Mouse (Mus musculus) Muller cell, postnatal 12 days (primary cell): ENCODE measurements around the gene Rnf135.
"Not testable (repeated sequence)": the region's sequence is repeated elsewhere in the genome, so short reads cannot be mapped to it uniquely, and the experiment has no call there.

Experiments
- DNase-seq: peaks from one replicate; pipeline ENCODE4 v3.0.0-alpha.2; 2015; ENCODE audit errors: inconsistent ontology term

Gene Rnf135

DNA sequence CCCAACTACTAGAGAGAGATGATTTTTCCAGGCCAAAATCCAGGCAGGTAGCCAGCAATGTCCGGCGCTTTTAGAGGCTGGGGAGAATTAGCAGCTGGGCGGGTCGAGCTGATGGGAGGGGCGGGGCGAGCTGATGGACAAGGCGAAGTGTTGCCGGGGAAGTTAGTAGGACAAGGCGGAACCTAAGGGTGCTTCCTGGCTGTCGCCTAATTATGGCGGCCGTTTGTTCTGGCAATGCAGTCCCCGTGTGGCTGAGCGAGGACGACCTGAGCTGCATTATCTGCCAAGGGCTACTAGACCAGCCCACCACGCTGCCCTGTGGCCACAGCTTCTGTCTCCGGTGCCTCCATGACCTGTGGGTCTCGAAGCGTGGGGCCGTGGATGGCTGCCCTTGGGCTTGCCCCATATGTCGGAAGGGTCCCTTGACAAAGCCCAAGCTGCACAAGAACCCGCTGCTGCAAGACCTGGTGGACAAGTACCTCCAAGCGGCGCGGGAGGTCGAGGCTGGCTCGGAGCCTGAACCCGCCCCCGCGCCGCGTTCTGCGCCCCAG is at the start of gene Rnf135:
Gene Rnf135 (plus strand): TSS at position 147 of the 551 bp plus-strand sequence.
- peak; percentile 95 for DNase-seq

DNA sequence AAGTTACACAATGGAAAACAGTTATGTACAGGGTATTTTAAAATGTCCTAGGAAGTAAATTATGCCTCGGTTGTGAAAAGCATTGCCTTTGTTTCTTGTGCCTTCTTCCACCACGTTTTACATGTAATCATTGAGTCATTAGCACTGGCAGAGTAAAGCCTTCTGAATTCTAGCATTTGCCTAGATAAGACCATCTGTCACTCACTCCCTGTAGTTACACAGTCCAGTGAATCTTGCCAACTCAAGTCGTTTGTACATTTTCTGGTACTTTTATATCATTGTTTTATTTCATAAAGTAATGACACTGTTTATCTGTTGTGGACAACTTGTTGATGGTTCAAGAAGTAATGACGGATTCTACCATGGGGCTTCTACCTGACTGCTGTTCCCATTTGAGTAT is 48.9 kb upstream of the Rnf135 start:
- DNase-seq, result no peak

DNA sequence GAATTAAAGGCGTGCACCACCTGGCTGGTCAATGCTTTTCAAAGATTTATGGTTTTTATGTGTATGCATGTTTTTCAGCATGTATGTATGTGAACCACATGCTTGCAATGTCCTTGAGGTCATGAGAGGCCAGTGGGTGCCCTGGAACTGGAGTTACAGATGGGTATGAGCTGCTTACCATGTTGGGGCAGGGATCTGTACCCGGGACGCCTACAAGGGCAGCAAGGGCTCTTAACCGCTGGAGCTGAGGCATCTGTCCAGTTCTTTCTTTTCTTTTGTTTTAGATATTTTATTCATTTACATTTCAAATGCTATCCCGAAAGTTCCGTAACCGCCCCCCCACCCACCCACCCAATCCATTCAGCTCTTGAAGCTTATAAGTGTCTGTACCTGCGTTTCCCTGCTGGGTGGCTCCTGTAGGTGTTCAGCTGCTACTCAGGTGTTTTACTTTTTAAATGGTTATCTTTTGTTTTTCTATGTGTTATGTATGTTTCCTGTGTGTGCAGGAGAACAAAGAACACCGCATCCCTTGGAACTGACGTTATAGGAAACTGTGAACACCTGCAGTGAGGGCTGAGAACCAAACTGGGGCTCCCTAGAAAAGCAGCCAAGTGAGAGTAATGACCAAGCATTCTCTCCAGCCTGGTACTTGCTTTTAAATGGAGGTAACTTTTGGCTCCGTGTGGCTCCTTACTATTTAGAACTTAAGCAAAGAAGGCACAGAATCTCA is 47.5 kb upstream of the Rnf135 start:
- DNase-seq, result no peak

DNA sequence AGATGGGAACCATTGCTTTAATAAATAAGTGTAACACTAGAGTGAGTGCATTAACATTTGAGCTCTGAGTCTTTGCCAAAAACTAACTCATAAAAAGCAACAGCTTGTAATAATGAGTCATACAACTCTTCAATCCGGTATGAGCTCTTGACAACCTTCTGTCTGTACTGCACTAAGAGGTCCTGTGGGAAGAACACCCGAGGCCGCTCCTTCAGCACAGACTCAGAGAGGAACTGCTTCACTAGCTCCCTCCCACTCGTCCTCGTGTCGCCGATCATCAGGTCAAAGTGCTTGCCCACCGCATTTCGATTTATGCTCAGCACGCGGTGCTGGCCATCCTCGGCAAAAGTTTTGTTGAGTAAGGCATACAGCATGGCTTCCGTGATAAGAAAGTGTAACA is 46.9 kb upstream of the Rnf135 start:
- DNase-seq, result no peak

DNA sequence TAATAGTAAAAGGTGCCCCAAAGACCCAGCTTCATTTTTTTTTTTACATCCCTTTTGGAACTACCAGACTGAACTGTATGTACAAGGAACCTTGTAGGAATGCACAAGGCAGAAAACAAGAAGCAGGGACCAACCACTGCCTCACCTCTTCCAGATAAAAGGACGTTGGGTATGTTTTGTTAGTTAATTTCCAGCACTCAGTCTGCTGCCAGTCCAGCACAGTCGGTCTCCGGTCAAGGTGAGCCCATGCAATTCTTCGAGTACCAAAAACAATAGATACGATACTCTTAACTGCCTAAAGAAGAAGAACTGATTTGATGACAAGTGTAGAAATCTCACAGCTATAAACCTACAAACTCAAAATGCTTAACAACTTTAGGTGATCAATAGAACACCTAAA is 45.9 kb upstream of the Rnf135 start:
- no peak for DNase-seq

DNA sequence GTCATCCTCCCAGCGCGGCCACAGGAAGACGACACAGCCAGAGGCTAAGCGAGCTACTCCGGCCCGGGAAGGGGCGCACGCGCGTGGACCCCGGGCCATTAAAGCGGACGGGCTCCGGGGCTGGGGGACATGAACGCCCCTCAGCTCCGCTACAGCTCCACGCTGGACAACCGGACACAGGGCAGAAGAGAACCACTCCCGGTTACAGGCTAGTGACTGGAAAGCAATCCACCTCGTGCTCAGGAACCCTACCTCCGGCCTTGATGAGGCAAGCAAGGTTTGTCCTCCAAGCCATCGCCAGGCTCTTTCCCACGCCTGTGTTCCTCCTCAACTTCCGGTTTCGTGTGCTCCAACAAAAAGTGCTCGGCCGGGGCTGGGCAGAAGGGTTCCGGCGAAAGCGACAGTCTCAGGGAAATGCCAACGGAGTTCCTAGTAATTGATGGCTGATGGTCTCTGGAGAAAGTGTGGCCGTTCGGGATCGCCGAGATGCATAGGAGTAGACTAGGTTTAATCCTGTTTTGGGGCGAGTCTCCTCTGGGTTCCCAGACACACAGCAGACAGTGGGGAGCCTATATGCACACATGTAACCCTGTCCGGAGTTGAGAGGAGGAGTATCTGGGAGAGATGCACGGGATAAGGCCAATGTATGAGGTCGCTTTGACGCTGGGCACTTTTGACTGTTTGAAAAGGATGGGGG is 41.7 kb upstream of the Rnf135 start, which contains the start of gene Tefm:
Gene Tefm (minus strand): TSS at position 351 of the 697 bp plus-strand sequence.
- DNase-seq, result peak; percentile 94

DNA sequence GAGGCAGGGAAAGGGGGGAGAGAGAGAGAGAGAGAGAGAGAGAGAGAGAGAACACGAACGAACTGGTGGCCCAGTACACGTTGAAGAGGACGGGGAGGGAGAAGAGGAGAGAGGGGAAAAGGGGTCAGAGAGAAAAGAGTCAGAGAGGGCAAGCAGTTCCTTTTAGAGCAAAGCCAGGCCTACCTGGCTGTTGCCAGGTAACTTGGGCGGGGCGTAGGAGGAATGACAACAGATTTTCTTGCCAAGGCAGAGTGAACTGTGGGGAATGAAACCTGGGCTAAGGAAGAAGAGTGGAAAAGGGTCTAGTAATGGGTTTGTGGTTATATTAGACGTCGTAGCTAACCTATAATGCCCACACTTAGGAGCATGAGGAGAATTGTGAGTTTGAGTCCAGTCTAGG is 40.8 kb upstream of the Rnf135 start:
- no peak for DNase-seq

DNA sequence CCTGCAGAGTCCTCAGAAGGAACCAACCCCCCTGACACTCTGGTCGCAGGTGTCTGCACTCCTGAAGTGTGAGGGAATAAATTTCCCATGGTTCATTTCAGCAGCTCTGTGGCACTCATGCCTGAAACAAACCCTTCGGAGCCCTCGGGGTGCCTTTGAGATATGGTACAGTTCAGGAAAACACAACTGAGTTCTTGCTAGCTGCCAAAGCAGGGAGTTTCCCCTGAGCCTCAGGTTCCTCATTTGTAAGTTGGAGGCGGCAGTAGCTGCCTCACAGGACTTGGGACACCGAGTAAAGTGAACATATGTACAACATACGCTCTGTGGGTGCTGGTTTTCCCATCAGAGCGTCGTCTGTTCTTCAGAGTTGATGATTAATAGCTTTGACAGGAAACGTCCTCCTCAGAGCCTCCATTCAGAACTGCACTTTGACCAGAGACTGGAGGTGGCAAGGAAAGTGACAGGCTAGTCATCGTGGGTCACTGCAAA is 37.8 kb upstream of the Rnf135 start:
- no peak for DNase-seq

DNA sequence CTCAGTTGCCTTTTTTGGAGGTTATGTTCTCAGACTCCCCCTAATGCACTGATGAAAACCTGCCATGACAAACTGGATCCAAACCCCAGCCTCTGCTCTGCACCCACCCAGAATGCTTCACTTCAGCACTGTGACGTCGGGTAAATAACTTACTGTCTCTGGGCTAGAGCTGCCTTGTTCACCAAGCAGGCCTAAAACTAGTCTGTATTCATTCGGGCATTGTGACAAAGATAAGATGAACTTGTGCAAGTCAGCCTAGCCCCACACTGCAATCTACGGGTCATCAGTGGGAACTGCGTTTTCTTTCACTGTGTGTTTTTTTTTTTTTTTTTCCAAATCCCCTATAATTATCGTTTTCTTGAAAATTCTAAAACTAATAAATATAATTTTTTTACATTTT is 35.9 kb upstream of the Rnf135 start:
- no peak for DNase-seq

DNA sequence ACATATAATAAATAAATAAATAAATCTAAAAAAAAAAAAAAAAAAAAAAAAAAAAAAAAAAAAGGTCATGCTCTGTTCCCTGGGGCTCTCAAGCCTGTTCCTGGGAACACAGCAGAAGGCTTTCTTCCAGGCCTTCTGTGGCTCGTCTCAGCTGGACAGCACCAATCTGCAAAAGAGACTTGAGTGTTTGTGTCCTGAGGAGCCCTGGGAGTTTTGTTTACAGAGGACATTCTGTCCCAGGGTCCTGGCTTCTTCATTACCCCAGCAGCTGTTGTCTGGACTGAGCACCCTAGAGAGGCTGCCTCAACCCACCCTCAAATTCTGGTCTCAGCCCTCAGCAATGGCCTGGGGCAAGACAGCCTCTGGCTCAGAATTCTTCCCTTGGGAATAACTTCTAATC is 35.3 kb upstream of the Rnf135 start:
- no peak for DNase-seq

DNA sequence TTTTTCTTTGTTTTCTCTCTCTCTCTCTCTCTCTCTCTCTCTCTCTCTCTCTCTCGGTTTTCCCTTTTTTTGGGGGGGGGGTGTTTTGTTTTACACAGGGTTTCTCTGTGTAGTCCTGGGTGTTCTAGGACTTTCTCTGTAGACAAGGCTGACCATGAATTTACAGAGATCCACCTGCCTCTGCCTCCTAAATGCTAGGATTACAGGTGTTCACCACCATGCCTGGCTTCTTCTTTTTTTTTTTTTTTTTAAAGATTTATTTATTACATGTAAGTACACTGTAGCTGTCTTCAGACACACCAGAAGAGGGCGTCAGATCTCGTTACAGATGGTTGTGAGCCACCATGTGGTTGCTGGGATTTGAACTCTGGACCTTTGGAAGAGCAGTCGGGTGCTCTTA is 34.7 kb upstream of the Rnf135 start:
- not testable (repeated sequence) for DNase-seq

DNA sequence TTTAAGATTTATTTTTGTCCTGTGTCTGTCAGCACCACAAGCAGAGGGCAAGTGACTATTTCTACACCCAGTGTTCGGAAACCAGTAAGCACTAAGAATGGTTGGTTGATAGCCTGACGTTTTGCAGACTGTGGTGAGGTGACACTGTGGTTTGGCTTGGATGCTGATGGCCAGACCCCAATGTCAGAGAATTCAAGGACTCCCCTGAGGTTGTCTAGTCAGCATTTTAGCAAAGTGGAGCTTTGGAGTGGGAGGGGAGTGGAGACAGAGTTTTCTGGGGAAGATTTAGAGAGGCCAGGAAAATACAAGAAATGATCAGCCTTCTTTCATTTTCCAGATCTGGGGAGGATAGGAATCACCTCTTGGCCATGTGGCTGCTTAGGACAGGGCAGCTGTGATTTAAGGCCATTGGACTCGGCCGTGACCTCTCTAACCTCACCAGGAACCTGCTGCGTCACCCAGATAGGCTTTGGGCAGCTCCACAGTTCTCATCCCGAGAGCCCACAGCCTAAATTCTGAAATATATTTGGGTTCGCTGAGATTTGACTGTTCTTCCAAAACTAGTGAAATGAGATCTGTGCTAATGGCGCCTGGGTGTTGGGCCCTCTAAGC is 34.1 kb upstream of the Rnf135 start:
- DNase-seq, result no peak

DNA sequence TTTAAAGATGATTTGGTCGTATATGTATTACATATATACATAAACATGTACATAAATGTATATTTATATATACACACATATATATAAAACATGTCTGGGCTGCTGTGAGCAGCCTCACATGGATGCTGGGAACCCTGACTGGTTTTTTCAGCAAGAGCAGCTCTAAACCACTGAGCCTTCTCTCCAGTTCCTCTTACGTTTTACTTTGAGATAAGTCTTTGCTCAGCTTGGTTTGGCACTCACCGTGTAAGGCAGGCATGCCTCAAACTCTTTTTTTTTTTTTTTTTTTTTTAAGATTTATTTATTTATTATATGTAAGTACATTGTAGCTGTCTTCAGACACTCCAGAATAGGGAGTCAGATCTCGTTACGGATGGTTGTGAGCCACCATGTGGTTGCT is 33.1 kb upstream of the Rnf135 start:
- DNase-seq, result no peak

DNA sequence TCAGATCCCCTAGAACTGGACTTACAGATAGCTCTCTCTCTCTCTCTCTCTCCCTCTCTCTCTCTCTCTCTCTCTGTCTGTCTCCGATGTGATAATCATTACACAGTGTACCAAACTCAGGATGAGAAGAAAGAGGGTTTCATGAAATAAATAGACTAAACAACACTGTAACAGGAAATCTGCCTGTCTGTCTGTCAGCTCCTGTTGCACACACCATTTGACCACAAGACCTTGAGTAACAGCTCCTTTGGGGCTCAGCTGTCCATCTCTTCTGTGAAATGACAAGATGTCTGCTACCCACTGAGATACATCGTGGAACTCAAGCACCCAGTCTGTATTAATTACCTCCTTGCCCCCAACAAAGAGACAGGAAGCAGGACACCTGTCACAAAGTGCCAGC is 32.1 kb upstream of the Rnf135 start:
- DNase-seq, result no peak

DNA sequence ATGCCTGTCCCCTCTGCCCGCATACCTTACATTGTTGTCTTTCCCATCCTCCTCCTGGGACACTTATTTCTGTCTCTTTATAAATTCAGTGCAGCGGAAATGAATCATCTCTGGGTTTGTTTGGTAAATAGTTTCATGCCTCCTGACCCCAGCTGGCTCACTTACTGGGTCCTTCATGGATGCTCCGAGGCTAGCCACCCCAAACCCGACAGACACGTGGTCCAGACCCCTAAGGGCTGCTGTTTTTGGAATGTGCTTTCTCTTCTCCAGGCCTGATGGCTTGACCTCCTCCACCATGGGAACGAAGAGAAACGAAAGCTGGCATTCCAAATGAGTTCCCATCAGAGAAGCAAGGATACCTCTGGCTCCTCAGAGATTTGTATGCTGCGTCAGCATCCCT is 31.3 kb upstream of the Rnf135 start:
- peak; percentile 54 for DNase-seq

DNA sequence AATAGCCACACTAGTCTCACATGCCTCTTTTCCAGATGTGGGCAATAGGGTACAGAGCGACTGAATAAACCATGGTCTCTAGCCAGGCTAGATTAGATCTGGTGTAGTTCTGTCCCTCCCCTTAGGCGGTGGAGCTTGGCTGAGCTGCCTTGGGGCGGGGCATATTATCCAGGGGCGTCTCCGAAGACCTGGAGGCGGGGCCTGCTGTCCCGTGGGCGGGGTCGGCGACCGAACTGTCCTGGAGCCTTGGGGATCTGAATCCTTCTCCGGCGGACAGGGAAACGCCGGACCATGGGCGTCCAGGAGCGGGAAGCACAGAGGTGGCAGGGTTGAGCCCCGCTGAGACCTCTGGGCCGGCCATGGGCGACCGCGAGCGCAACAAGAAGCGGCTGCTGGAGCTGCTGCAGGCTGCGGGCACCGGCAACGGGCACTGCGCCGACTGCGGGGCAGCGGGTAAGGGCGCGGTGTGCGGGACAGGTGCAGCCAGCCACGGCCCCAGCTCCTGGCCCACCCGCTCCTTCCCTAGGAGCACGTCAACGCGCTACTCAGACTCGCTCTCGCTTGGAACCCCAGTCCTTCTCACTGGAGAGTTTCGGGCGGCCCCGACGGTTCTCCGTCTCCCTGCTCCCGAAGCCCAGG is 29.7 kb upstream of the Rnf135 start, which contains the start of gene Adap2:
Gene Adap2 (plus strand): TSS at position 249 of the 639 bp plus-strand sequence.
- DNase-seq, result peak; percentile 86

DNA sequence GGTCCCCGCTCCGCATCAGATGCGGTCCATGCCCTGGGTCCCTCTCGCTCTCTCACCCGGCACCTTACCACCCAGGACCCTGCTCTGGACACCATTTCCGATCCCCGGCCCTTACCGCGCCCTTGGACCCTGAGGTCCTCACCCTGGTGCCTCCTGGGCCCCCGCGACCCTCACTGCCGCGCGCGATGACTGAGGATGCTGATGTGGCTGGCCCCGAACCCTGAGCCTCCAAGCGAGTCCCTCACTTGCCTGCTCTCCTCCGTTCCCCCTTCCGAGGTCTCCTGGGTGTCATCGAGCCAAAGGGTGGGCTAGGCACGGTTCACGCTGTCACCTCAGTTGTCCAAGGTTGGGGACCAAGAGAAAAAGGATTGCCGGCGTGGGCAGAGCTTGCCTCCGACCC is 29.1 kb upstream of the Rnf135 start:
- DNase-seq, result no peak

DNA sequence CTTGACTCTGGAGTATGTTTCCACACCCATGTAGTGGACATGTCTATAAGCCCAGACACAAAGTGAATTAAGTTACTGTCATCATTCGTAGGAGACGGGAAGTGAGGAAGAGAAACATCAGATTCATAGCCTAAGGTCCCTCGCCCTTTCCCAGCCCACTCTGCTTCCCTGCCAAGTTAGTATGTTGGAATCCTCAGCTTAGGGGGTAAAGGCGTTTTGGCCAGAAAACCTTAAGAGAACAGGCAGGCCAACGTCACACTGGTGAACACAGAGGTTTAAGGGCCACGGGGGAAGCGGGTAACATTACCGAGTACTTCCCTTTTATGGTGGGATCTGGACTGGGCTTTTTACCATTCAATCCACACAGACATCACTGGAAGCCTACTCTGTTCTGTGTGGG is 28.1 kb upstream of the Rnf135 start:
- DNase-seq, result no peak

DNA sequence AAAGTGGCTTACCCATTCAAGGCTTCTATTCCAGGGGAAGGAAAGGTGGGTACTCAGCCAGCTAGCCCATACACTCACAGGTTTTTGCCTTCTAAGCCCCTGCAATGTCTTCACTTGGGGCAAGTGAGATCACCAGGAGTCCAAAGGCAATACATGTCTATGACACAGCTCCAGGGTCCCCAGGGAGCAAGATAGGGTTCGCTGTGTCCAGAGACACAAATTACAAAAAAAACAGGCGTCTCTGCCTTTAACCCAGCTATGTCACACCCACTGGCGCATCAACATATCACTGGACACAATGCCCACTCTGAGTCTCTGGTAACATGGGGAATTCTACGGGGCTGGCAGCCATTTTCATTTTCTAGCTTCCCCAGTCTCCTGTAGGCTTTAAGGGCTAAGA is 27.7 kb upstream of the Rnf135 start:
- no peak for DNase-seq

DNA sequence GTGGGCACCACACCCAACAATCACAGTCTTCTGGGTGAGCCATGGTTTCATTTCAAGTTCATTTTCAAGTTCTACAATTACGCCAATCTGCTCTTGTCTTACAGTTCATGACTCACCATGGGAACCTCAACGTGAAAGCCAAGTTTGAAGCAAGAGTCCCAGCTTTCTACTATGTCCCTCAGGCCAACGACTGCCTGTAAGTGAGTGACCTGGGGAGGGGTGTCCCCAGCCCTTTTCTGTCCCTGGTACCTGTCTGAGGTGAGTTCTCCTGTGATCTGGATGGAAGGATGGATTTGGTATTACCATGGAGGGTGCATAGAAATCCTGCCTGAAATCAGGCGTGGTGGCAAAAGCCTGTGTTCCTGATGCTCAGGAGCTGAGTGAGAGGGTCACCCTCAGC is 26.8 kb upstream of the Rnf135 start:
- no peak for DNase-seq

DNA sequence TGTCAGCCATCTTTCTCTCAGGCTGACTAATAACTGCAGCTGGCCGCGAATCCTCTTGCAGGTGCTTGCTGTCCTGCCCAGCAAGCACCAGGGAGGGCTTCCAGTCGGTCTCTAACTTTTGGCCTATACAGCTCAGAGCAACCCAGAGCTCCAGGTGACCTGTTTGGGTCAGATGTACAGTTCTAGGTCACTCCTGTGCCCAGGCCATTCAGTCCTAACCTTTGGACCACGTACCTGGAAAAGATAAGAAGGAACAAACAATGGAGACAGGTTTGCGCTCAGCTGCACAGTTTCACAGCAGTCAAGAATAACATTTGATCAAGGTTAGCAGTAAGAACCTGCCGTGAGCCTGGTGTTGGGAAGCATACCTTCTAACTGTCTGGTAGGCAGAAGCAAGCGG is 24.6 kb upstream of the Rnf135 start:
- DNase-seq, result no peak

DNA sequence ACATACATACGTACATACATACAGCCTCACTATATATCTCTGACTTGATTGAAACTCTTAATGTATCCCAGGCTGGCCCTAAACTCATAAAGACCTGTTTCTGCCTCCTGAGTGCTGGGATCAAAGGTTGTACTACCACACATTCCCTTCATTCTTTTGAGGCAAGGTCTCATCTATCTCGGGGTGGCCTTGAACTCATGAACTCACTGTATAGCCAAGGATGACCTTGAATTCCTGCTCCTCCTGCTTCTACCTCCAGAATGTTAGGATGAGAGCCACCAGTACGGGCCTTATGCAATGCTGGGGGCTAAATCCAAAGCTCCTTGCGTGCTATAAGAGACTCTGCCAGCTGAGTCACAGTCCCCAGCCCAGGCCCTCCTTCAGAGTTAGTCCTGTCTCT is 22.6 kb upstream of the Rnf135 start:
- no peak for DNase-seq
